Mouse (Mus musculus) CH12.LX (cell line): ENCODE results near the gene Man1a.

Experiments used
- CTCF ChIP-seq, 2 experiments: IDR thresholded peaks in 1 of 2; conservative IDR thresholded peaks in 1 of 2; 2 replicates each; pipeline ENCODE4 v1.5.1; 2011 to 2012; ENCODE audit warnings: low read depth in 2 of 2, low read length in 2 of 2, improper control_type of control experiment in 1 of 2, inconsistent platforms in 1 of 2, mild to moderate bottlenecking in 1 of 2, moderate library complexity in 1 of 2
- E2F4 ChIP-seq: IDR thresholded peaks from 2 replicates; pipeline ENCODE4 v1.6.1; 2011; ENCODE audit warnings: low read depth, low read length, improper control_type of control experiment; ENCODE audit not compliant: insufficient replicate concordance
- EP300 ChIP-seq: IDR thresholded peaks from 2 replicates; pipeline ENCODE4 v1.6.1; 2011; ENCODE audit warnings: low read length, improper control_type of control experiment
- GABPA ChIP-seq: IDR thresholded peaks from 2 replicates; pipeline ENCODE4 v1.6.1; 2012; ENCODE audit warnings: low read depth, low read length, improper control_type of control experiment, inconsistent platforms; ENCODE audit not compliant: insufficient replicate concordance
- HCFC1 ChIP-seq: IDR thresholded peaks from 2 replicates; pipeline ENCODE4 v1.6.1; 2012; ENCODE audit warnings: low read depth, mild to moderate bottlenecking, inconsistent platforms, low read length, improper control_type of control experiment
- JUND ChIP-seq: conservative IDR thresholded peaks from 2 replicates; pipeline ENCODE4 v1.6.1; 2011; ENCODE audit warnings: low read depth, low read length, improper control_type of control experiment
- KAT2A ChIP-seq: IDR thresholded peaks from 2 replicates; pipeline ENCODE4 v1.6.1; 2012; ENCODE audit warnings: low read length, improper control_type of control experiment, inconsistent platforms; ENCODE audit not compliant: insufficient replicate concordance
- MAX ChIP-seq: IDR thresholded peaks from 2 replicates; pipeline ENCODE4 v1.6.1; 2011; ENCODE audit warnings: low read length, improper control_type of control experiment
- MEF2A ChIP-seq: IDR thresholded peaks from 2 replicates; pipeline ENCODE4 v1.6.1; 2014; ENCODE audit warnings: low read depth, mild to moderate bottlenecking, inconsistent platforms, low read length, improper control_type of control experiment, borderline replicate concordance
- NRF1 ChIP-seq: IDR thresholded peaks from 2 replicates; pipeline ENCODE4 v1.6.1; 2014; ENCODE audit warnings: low read depth, mild to moderate bottlenecking, inconsistent platforms, low read length, improper control_type of control experiment, moderate library complexity
- POLR2A ChIP-seq: IDR thresholded peaks from 2 replicates; pipeline ENCODE4 v1.6.1; 2011; ENCODE audit warnings: low read depth, mild to moderate bottlenecking, improper control_type of control experiment, low read length
- UBTF ChIP-seq: IDR thresholded peaks from 2 replicates; pipeline ENCODE4 v1.6.1; 2012; ENCODE audit warnings: low read depth, mild to moderate bottlenecking, inconsistent platforms, low read length, improper control_type of control experiment, moderate library complexity
- USF2 ChIP-seq: conservative IDR thresholded peaks from 2 replicates; pipeline ENCODE4 v1.6.1; 2011; ENCODE audit warnings: low read depth, low read length, improper control_type of control experiment
- ZNF384 ChIP-seq: IDR thresholded peaks from 2 replicates; pipeline ENCODE4 v1.6.1; 2012; ENCODE audit warnings: low read depth, low read length, improper control_type of control experiment, inconsistent platforms

GRCm38 (mm10) chr10:54026101-54026500, 50.3 kb downstream of the Man1a start:
- TF ChIP-seq ZNF384 = no peak
- no peak for TF ChIP-seq JUND
- no peak for TF ChIP-seq EP300
- no peak for TF ChIP-seq POLR2A
- no peak for TF ChIP-seq MAX
- no peak for TF ChIP-seq CTCF (conservative IDR thresholded peaks at IDR 0.05 in 1 of 2, IDR thresholded peaks at IDR 0.05 in 1 of 2; ENCODE audit: low read depth in 2 of 2, low read length in 2 of 2)
- no peak for TF ChIP-seq USF2
- no peak for TF ChIP-seq HCFC1
- no peak for TF ChIP-seq UBTF
- TF ChIP-seq MEF2A = no peak
- no peak for TF ChIP-seq E2F4
- TF ChIP-seq NRF1 = no peak
- TF ChIP-seq KAT2A = no peak
- no peak for TF ChIP-seq GABPA
